In the genomic region with DNA sequence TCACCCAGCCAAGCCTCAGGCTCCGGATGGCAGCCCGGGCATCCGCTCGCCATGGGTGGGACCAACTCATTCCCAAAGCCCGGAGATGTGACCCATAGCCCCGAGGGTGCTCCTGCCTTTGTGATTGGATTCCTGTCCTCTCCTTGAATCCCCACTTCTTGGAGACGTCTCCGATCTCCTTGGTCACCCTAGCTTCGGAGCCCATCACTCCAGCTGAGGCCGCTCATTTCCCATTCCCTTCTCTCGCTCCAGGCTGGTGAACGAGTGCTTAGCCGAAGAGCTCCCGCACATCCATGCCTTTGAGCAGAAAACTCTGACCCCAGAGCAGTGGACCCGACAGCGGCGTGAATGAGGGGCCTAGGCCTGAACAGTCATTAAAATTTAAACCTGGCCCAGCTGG, we compare ENCODE assay signal across 8 mouse cellular contexts. TPM values are rescaled to one million over a fixed set of nuclear protein-coding genes. Genes with fewer than 3 reads are reported as not detected.
A peak's percentile ranks its signal among the peaks of the same experiment; 100 is the strongest.
DNase-seq lines count a peak whose midpoint lies in the region; ATAC-seq and TF ChIP-seq lines count a peak whose summit lies in the region.

No protein-coding gene starts in this region.

- 4% methylated on average over 17 of the region's 17 CpGs for WGBS in heart, adult 2 months
- WGBS in forebrain, embryonic 15.5 days = 3% methylated on average over 17 of the region's 17 CpGs
- 4% methylated on average over 17 of the region's 17 CpGs for WGBS in liver, embryonic 15.5 days (ENCODE audit: insufficient replicate concordance)

- H3K4me1 ChIP-seq in heart, adult 2 months (ENCODE audit: control insufficient read depth, insufficient read depth, low read length) = peaks cover 9% of the 10 kb centered on the region
- H3K4me1 ChIP-seq in CH12.LX (ENCODE audit: control insufficient read depth in 1 of 2, insufficient read depth in 2 of 2) = peaks cover 16 to 58% of the 10 kb centered on the region in 2 experiments
- H3K4me1 ChIP-seq in forebrain, embryonic 15.5 days = peaks cover 35% of the 10 kb centered on the region
- peaks cover 61% of the 10 kb centered on the region for H3K4me1 ChIP-seq in liver, embryonic 15.5 days (replicated peaks)

- H3K9ac ChIP-seq in heart, adult 2 months (ENCODE audit: low read depth, low read length) = peak overlapping the region; percentile 78
- H3K9ac ChIP-seq in CH12.LX (ENCODE audit: insufficient read depth, low read depth) = peak overlapping the region; percentile 60
- H3K9ac ChIP-seq in forebrain, embryonic 15.5 days (replicated peaks) = peak overlapping the region; percentile 93
- H3K9ac ChIP-seq in liver, embryonic 15.5 days = peak overlapping the region; percentile 78

- H3K36me3 ChIP-seq in heart, adult 2 months (ENCODE audit: control insufficient read depth, insufficient read depth, low read length) = no peaks in the 10 kb centered on the region
- peaks cover 49 to 62% of the 10 kb centered on the region in 2 experiments for H3K36me3 ChIP-seq in CH12.LX (replicated peaks in 1 of 2; ENCODE audit: control insufficient read depth in 1 of 2, insufficient read depth in 1 of 2, low read length in 1 of 2)
- H3K36me3 ChIP-seq in forebrain, embryonic 15.5 days = peaks cover 32% of the 10 kb centered on the region
- H3K36me3 ChIP-seq in liver, embryonic 15.5 days (replicated peaks) = peaks cover 49% of the 10 kb centered on the region

- dilution Hi-C loops in CH12.LX (cut with MboI; ENCODE audit: extremely low pct_ligation_motif_present, extremely low pct_unique_long_range_greater_than_20kb, low sequenced_read_pairs) = no loop called here

- ATAC-seq in forebrain, embryonic 15.5 days (replicated peaks) = no peak
- ATAC-seq in liver, embryonic 15.5 days (ENCODE audit: insufficient read depth) = 0 out of 2 replicates have a peak, but pooled peaks have one; percentile 2
- no peak for ATAC-seq in frontal cortex, adult (ENCODE audit: low TSS enrichment)
- no peak for ATAC-seq in CD4-positive, CD25-positive, alpha-beta regulatory T cell, adult 4 months

- no peak for TF ChIP-seq RAD21 in CH12.LX (IDR thresholded peaks at IDR 0.05; ENCODE audit: low read depth, low read length)

- H3K79me2 ChIP-seq in heart, adult 2 months (replicated peaks; ENCODE audit: control insufficient read depth, insufficient read depth, low read length) = peaks cover 2% of the 10 kb centered on the region; the same call in 1 of the 2 replicates
- H3K79me2 ChIP-seq in CH12.LX (replicated peaks; ENCODE audit: control insufficient read depth, extremely low read depth, insufficient read depth, poor library complexity, severe bottlenecking) = peaks cover 27% of the 10 kb centered on the region

- no peaks in the 10 kb centered on the region for H3K9me3 ChIP-seq in CH12.LX (replicated peaks; ENCODE audit: low read length)
- H3K9me3 ChIP-seq in forebrain, embryonic 15.5 days = no peaks in the 10 kb centered on the region
- no peaks in the 10 kb centered on the region for H3K9me3 ChIP-seq in liver, embryonic 15.5 days (replicated peaks)

- DNase-seq in heart, adult 2 months = no peak
- no peak for DNase-seq in heart, postnatal 25 days (ENCODE audit: low spot score)
- DNase-seq in CH12.LX (ENCODE audit: extremely low read depth) = no peak
- DNase-seq in layer of hippocampus, postnatal 14 days (ENCODE audit: low spot score in 2 of 2) = no peak

- H3K27ac ChIP-seq in heart, adult 2 months = peak overlapping the region; percentile 51; the same call in 1 of the 2 replicates
- peak overlapping the region; percentile 29; the same call in 1 of the 2 replicates for H3K27ac ChIP-seq in CH12.LX (ENCODE audit: insufficient read depth, low read depth)
- H3K27ac ChIP-seq in forebrain, embryonic 15.5 days (replicated peaks) = peak overlapping the region; percentile 96; the same call in 1 of the 2 replicates
- H3K27ac ChIP-seq in liver, embryonic 15.5 days (replicated peaks) = peak overlapping the region; percentile 61

- intact Hi-C loops in heart, adult 2 months (cut with DNase I) = loop anchor here (5.0 to 10.0 kb wide), 2 partner anchors 209 to 302 kb away; a partner anchor contains a TSS
- intact Hi-C loops in heart, postnatal 25 days (cut with DNase I) = no loop called here

- in situ Hi-C loops in CH12.LX (cut with MboI; ENCODE audit: low pct_ligation_motif_present, low pct_unique_long_range_greater_than_20kb, low sequenced_read_pairs) = no loop called here

- no peak for TF ChIP-seq POLR2A in heart, adult 2 months (IDR thresholded peaks at IDR 0.05; ENCODE audit: insufficient read depth, low read depth, low read length)
- TF ChIP-seq POLR2A in CH12.LX (IDR thresholded peaks at IDR 0.05; ENCODE audit: low read depth, low read length) = no peak

- H3K27me3 ChIP-seq in heart, adult 2 months (ENCODE audit: control insufficient read depth, insufficient read depth, low read length) = no peaks in the 10 kb centered on the region
- H3K27me3 ChIP-seq in CH12.LX (replicated peaks) = no peaks in the 10 kb centered on the region
- no peaks in the 10 kb centered on the region for H3K27me3 ChIP-seq in forebrain, embryonic 15.5 days
- H3K27me3 ChIP-seq in liver, embryonic 15.5 days = no peaks in the 10 kb centered on the region

- peak overlapping the region; percentile 96 for H3K4me3 ChIP-seq in heart, adult 2 months
- H3K4me3 ChIP-seq in CH12.LX (replicated peaks in 1 of 3; ENCODE audit: low read depth in 2 of 3, low read length in 2 of 3, poor library complexity in 1 of 3) = peak overlapping the region; percentile 83 to 98 (median 92)
- H3K4me3 ChIP-seq in forebrain, embryonic 15.5 days = peak overlapping the region; percentile 95
- H3K4me3 ChIP-seq in liver, embryonic 15.5 days (replicated peaks) = peak overlapping the region; percentile 79

- TF ChIP-seq EP300 in heart, adult 2 months (IDR thresholded peaks at IDR 0.05; ENCODE audit: insufficient read depth, low read depth, low read length) = no peak
- no peak for TF ChIP-seq EP300 in CH12.LX (IDR thresholded peaks at IDR 0.05; ENCODE audit: low read length)

- peak overlapping the region; percentile 54 for H3K4me2 ChIP-seq in CH12.LX (ENCODE audit: insufficient read depth, low read depth, poor library complexity, severe bottlenecking)
- peak overlapping the region; percentile 81 for H3K4me2 ChIP-seq in forebrain, embryonic 15.5 days (replicated peaks)
- H3K4me2 ChIP-seq in liver, embryonic 15.5 days = peak overlapping the region; percentile 92

- TF ChIP-seq CTCF in heart, adult 2 months (IDR thresholded peaks at IDR 0.05) = no peak
- no peak for TF ChIP-seq CTCF in CH12.LX (conservative IDR thresholded peaks at IDR 0.05 in 1 of 2, IDR thresholded peaks at IDR 0.05 in 1 of 2; ENCODE audit: low read depth in 2 of 2, low read length in 2 of 2)

RNA-seq across cellular contexts. Expression of a gene that starts 0.7 kb away (rescaled TPM):
- total RNA-seq in heart, adult 2 months (2021) = 1 to 10 TPM; 3.6 to 3.9 TPM
- polyA plus RNA-seq in heart, adult 2 months (2012; rRNA removed) = 7.8 and 10.3 TPM in 2 replicates
- total RNA-seq in heart, postnatal 25 days (2021) = 1 to 10 TPM; 4.3 to 4.5 TPM
- 5.0 and 5.6 TPM in 2 replicates for total RNA-seq in CH12.LX (2012; rRNA removed)
- 4.4 and 4.7 TPM in 2 replicates for total RNA-seq in CH12.LX (2014; rRNA removed)
- 5.6 and 8.3 TPM in 2 replicates for polyA plus RNA-seq in CH12.LX (2012; ENCODE audit: insufficient read length, low read depth)
- polyA plus RNA-seq in forebrain, embryonic 15.5 days (2015; fragmentation: Nextera tagmentation; extraction: Ambion mirVana) = 17.5 and 18.0 TPM in 2 replicates
- 3.0 TPM in 2 replicates for polyA plus RNA-seq in liver, embryonic 15.5 days (2015; fragmentation: Nextera tagmentation; extraction: Ambion mirVana)
- 10 to 100 TPM; 16.2 to 19.8 TPM for total RNA-seq in layer of hippocampus, postnatal 14 days (2021)
- polyA plus RNA-seq in CD4-positive, CD25-positive, alpha-beta regulatory T cell, adult 4 months (2017; shearing (Covaris generic)) = 10 to 100 TPM; 10.6 to 21.4 TPM

RNA-seq across cellular contexts. Expression of a gene that starts 1.1 kb away (rescaled TPM):
- total RNA-seq in heart, adult 2 months (2021) = 10 to 100 TPM; 49.7 to 63.7 TPM
- polyA plus RNA-seq in heart, adult 2 months (2012; rRNA removed) = 25.9 and 29.1 TPM in 2 replicates
- 10 to 100 TPM; 43.0 to 49.7 TPM for total RNA-seq in heart, postnatal 25 days (2021)
- 136 and 155 TPM in 2 replicates for total RNA-seq in CH12.LX (2012; rRNA removed)
- total RNA-seq in CH12.LX (2014; rRNA removed) = 60.4 and 72.8 TPM in 2 replicates
- 341 and 353 TPM in 2 replicates for polyA plus RNA-seq in CH12.LX (2012; ENCODE audit: insufficient read length, low read depth)
- polyA plus RNA-seq in forebrain, embryonic 15.5 days (2015; fragmentation: Nextera tagmentation; extraction: Ambion mirVana) = 141 and 158 TPM in 2 replicates
- 71.8 and 82.7 TPM in 2 replicates for polyA plus RNA-seq in liver, embryonic 15.5 days (2015; fragmentation: Nextera tagmentation; extraction: Ambion mirVana)
- total RNA-seq in layer of hippocampus, postnatal 14 days (2021) = 100 to 1,000 TPM; 119 to 129 TPM
- 100 to 1,000 TPM in 1 of 2 experiments, 10 to 100 TPM in 1; 82.6 to 175 TPM for polyA plus RNA-seq in CD4-positive, CD25-positive, alpha-beta regulatory T cell, adult 4 months (2017; shearing (Covaris generic))

RNA-seq across cellular contexts. Expression of a gene that starts 11.3 kb away (rescaled TPM):
- total RNA-seq in heart, adult 2 months (2021) = 10 to 100 TPM in 1 of 2 experiments, 1 to 10 TPM in 1; 9.8 to 12.1 TPM
- polyA plus RNA-seq in heart, adult 2 months (2012; rRNA removed) = 22.2 and 33.7 TPM in 2 replicates
- total RNA-seq in heart, postnatal 25 days (2021) = 10 to 100 TPM; 10.6 to 10.8 TPM
- total RNA-seq in CH12.LX (2012; rRNA removed) = 287 and 312 TPM in 2 replicates
- 349 and 371 TPM in 2 replicates for total RNA-seq in CH12.LX (2014; rRNA removed)
- polyA plus RNA-seq in CH12.LX (2012; ENCODE audit: insufficient read length, low read depth) = 203 and 228 TPM in 2 replicates
- 99.8 and 108 TPM in 2 replicates for polyA plus RNA-seq in forebrain, embryonic 15.5 days (2015; fragmentation: Nextera tagmentation; extraction: Ambion mirVana)
- 109 and 118 TPM in 2 replicates for polyA plus RNA-seq in liver, embryonic 15.5 days (2015; fragmentation: Nextera tagmentation; extraction: Ambion mirVana)
- 100 to 1,000 TPM; 131 to 141 TPM for total RNA-seq in layer of hippocampus, postnatal 14 days (2021)
- 1,000 to 10,000 TPM; 2,251 to 2,782 TPM for polyA plus RNA-seq in CD4-positive, CD25-positive, alpha-beta regulatory T cell, adult 4 months (2017; shearing (Covaris generic))

RNA-seq across cellular contexts. Expression of a gene that starts 20.1 kb away (rescaled TPM):
- 10 to 100 TPM; 34.1 to 34.3 TPM for total RNA-seq in heart, adult 2 months (2021)
- 53.6 and 56.6 TPM in 2 replicates for polyA plus RNA-seq in heart, adult 2 months (2012; rRNA removed)
- total RNA-seq in heart, postnatal 25 days (2021) = 10 to 100 TPM; 28.5 to 32.3 TPM
- total RNA-seq in CH12.LX (2012; rRNA removed) (0.17 and 0.34 TPM in 2 replicates), CH12.LX (2014; rRNA removed) (0.80 and 0.87 TPM in 2 replicates)
- 0.87 and 1.4 TPM in 2 replicates for polyA plus RNA-seq in CH12.LX (2012; ENCODE audit: insufficient read length, low read depth)
- 2.8 TPM in 2 replicates for polyA plus RNA-seq in forebrain, embryonic 15.5 days (2015; fragmentation: Nextera tagmentation; extraction: Ambion mirVana)
- 37.8 and 52.1 TPM in 2 replicates for polyA plus RNA-seq in liver, embryonic 15.5 days (2015; fragmentation: Nextera tagmentation; extraction: Ambion mirVana)
- total RNA-seq in layer of hippocampus, postnatal 14 days (2021) = 10 to 100 TPM; 10.7 to 16.5 TPM
- polyA plus RNA-seq in CD4-positive, CD25-positive, alpha-beta regulatory T cell, adult 4 months (2017; shearing (Covaris generic)) = 1 to 10 TPM in 1 of 2 experiments, under 1 TPM in 1; 0.82 to 1.3 TPM

RNA-seq across cellular contexts. Expression of a gene that starts 47.2 kb away (rescaled TPM):
- 10 to 100 TPM; 21.6 to 23.4 TPM for total RNA-seq in heart, adult 2 months (2021)
- polyA plus RNA-seq in heart, adult 2 months (2012; rRNA removed) = 23.7 and 25.5 TPM in 2 replicates
- 10 to 100 TPM; 25.9 to 27.2 TPM for total RNA-seq in heart, postnatal 25 days (2021)
- total RNA-seq in CH12.LX (2012; rRNA removed) = 45.9 and 55.6 TPM in 2 replicates
- 20.5 and 31.7 TPM in 2 replicates for total RNA-seq in CH12.LX (2014; rRNA removed)
- 70.0 and 71.7 TPM in 2 replicates for polyA plus RNA-seq in CH12.LX (2012; ENCODE audit: insufficient read length, low read depth)
- polyA plus RNA-seq in forebrain, embryonic 15.5 days (2015; fragmentation: Nextera tagmentation; extraction: Ambion mirVana) = 54.7 and 55.4 TPM in 2 replicates
- polyA plus RNA-seq in liver, embryonic 15.5 days (2015; fragmentation: Nextera tagmentation; extraction: Ambion mirVana) = 29.1 and 31.0 TPM in 2 replicates
- 10 to 100 TPM; 31.2 to 32.9 TPM for total RNA-seq in layer of hippocampus, postnatal 14 days (2021)
- polyA plus RNA-seq in CD4-positive, CD25-positive, alpha-beta regulatory T cell, adult 4 months (2017; shearing (Covaris generic)) = 100 to 1,000 TPM in 1 of 2 experiments, 10 to 100 TPM in 1; 93.1 to 113 TPM

Comparison
In these comparisons a context has a peak if more than half of its experiments do, and no peak if none do; other contexts are left out.
1. H3K27ac ChIP-seq: peak in every context shown above with its lines; median percentile 96 in forebrain, embryonic 15.5 days; 61 in liver, embryonic 15.5 days; 51 in heart, adult 2 months; 29 in CH12.LX.